Mouse (Mus musculus): ENCODE results near the gene Hipk2.

DNA sequence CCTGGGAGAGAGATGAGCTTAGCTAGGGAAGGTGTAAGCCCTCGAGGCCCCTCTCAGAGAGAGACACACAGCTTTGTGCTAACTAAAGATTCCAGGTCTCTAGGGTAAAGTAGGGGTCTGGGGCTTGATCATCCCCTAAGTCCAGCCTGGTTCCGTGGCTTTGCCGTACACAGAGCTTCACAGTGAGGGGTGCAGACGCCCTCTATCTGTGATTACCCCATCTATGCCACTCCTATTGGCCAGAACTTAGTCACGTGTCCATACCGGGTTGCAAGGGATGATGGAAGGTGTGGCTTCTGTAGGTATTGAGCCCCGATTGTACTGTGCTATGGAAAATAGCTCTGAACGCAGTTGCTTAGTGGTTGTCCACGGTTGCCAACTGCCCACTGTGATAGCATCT, 198.3 kb downstream of the Hipk2 start:
- TF ChIP-seq POLR2A (IDR thresholded peaks at IDR 0.05; ENCODE audit: borderline replicate concordance, control insufficient read depth, low read depth, low read length) (no peak), CTCF (IDR thresholded peaks at IDR 0.05; ENCODE audit: control insufficient read depth, insufficient read depth, low read length) (no peak)

Data from bone marrow, adult 2 months (tissue).